ENCODE assay signal across 15 mouse cellular contexts in genomic region chr17:86433813-86434212, GRCm38 (mm10).
A peak's percentile ranks its signal among the peaks of the same experiment; 100 is the strongest.
DNase-seq lines count a peak whose midpoint lies in the region; ATAC-seq and TF ChIP-seq lines count a peak whose summit lies in the region.
"Had no signal": no experiment of that assay in that cellular context is flagged by ENCODE, and none has a peak within 500 bp of the region (broad histone marks: within the 10 kb centered on the region; RNA-seq: fewer than 3 reads in every experiment).

No protein-coding gene starts in this region.

- H3K4me2 ChIP-seq in heart, embryonic 16.5 days (ENCODE audit: low read depth, low read length) = no peak overlapping the region
- H3K4me2 ChIP-seq: limb, embryonic 15.5 days had no signal

- TF ChIP-seq POLR2A in kidney, adult 2 months (IDR thresholded peaks at IDR 0.05; ENCODE audit: low read depth, low read length) = no peak

- H3K36me3 ChIP-seq in kidney, adult 2 months (ENCODE audit: control insufficient read depth, insufficient read depth, low read length) = no peaks in the 10 kb centered on the region
- no peaks in the 10 kb centered on the region for H3K36me3 ChIP-seq in heart, embryonic 16.5 days (ENCODE audit: control insufficient read depth, insufficient read depth)
- H3K36me3 ChIP-seq: limb, embryonic 15.5 days had no signal

- ATAC-seq in heart, embryonic 16.5 days (replicated peaks; ENCODE audit: extremely low read depth, insufficient read depth, low FRiP score) = no peak
- no peak for ATAC-seq in CD4-positive, CD25-positive, alpha-beta regulatory T cell, adult 4 months
- ATAC-seq: inflammation-experienced regulatory T-cells, adult 6 months; Patski had no signal

- no peak overlapping the region for H3K4me3 ChIP-seq in kidney, adult 2 months (ENCODE audit: insufficient read depth, low read depth, low read length)
- no peak overlapping the region for H3K4me3 ChIP-seq in heart, embryonic 16.5 days (ENCODE audit: low read length)
- H3K4me3 ChIP-seq: limb, embryonic 15.5 days had no signal

- peaks cover 6% of the 10 kb centered on the region; the same call in 1 of the 2 replicates for H3K9me3 ChIP-seq in heart, embryonic 16.5 days (replicated peaks; ENCODE audit: control insufficient read depth, low read length)
- H3K9me3 ChIP-seq: limb, embryonic 15.5 days had no signal

- 81% methylated on average over 11 of the region's 11 CpGs for WGBS in kidney, adult 2 months
- 71% methylated on average over 11 of the region's 11 CpGs for WGBS in heart, embryonic 16.5 days

- H3K27ac ChIP-seq in kidney, adult 2 months (ENCODE audit: insufficient read depth, low read depth, low read length) = no peak overlapping the region
- peak overlapping the region; percentile 65 for H3K27ac ChIP-seq in heart, embryonic 16.5 days (ENCODE audit: low read length)
- H3K27ac ChIP-seq: kidney, postnatal 0 days; limb, embryonic 15.5 days had no signal

- H3K4me1 ChIP-seq in kidney, adult 2 months (ENCODE audit: control insufficient read depth, insufficient read depth, low read length) = peaks cover 3% of the 10 kb centered on the region
- peaks cover 43% of the 10 kb centered on the region for H3K4me1 ChIP-seq in heart, embryonic 16.5 days (ENCODE audit: control insufficient read depth, insufficient read depth, low read length)
- H3K4me1 ChIP-seq: limb, embryonic 15.5 days had no signal

- H3K9ac ChIP-seq in heart, embryonic 16.5 days (ENCODE audit: low read length) = no peak overlapping the region
- H3K9ac ChIP-seq: limb, embryonic 15.5 days had no signal

- DNase-seq in kidney, adult 2 months = peak; percentile 53
- DNase-seq in kidney, postnatal 4 days = no peak
- DNase-seq in right cerebral cortex, postnatal 10 days (ENCODE audit: low spot score in 2 of 2) = peak; percentile 52 to 76
- DNase-seq in right cerebral cortex, postnatal 14 days = no peak
- DNase-seq in cerebellum, postnatal 4 days (ENCODE audit: low spot score in 2 of 2) = no peak
- DNase-seq: embryo, embryonic 11 days; layer of hippocampus, postnatal 36 days; lung, adult 2 months; thymus, adult 2 months had no signal

- no peak for TF ChIP-seq CTCF in kidney, adult 2 months (conservative IDR thresholded peaks at IDR 0.05; ENCODE audit: insufficient read depth, insufficient read length, low read depth, low read length)

- no peaks in the 10 kb centered on the region for H3K27me3 ChIP-seq in kidney, adult 2 months (replicated peaks; ENCODE audit: control insufficient read depth, insufficient read depth, low read length)
- H3K27me3 ChIP-seq in heart, embryonic 16.5 days (ENCODE audit: control insufficient read depth, insufficient read depth, low read length) = no peaks in the 10 kb centered on the region
- H3K27me3 ChIP-seq: limb, embryonic 15.5 days; Patski had no signal

Comparison
In these comparisons a context has a peak if more than half of its experiments do, and no peak if none do; other contexts are left out.
1. DNase-seq: peak in kidney, adult 2 months (single experiment) and right cerebral cortex, postnatal 10 days (2 of 2); none in kidney, postnatal 4 days (0 of 2), right cerebral cortex, postnatal 14 days (single experiment) and cerebellum, postnatal 4 days (0 of 2).